ENCODE assay signal across 1 mouse cellular context in the genomic region with DNA sequence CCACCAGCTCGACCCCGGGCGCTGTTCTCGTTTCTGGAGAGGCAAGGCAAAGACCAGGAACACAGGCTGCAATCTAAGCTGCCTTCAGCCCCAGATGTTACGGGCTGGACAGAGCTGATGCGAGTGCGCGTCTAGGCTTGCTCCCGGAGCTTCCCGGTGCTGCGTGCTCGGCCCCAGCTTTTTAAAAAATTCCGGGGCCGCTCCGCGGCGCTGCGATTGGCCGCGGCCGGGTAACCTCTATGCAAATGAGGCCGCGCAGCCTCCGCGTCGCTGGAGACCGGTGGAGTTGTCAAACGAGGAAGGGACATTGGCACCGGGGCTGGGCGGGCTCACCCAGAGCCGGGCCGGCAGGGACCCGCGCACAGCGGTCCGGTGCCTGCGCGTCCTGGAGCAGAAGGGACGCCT.
TF ChIP-seq lines count a peak whose summit lies in the region.

No protein-coding gene starts in this region.

TF ChIP-seq in CH12.LX, 34 proteins besides CTCF, POLR2A, EP300 and RAD21 (continued from another document):
- TF ChIP-seq MXI1 (IDR thresholded peaks at IDR 0.05; ENCODE audit: low read depth, low read length) (peak; percentile 93), NRF1 (IDR thresholded peaks at IDR 0.05; ENCODE audit: low read depth, low read length) (peak; percentile 70), BHLHE40 (IDR thresholded peaks at IDR 0.05; ENCODE audit: low read depth, low read length) (0 out of 2 replicates have a peak, but pooled peaks have one; percentile 12), E2F4 (IDR thresholded peaks at IDR 0.05; ENCODE audit: insufficient replicate concordance, low read depth, low read length) (peak; percentile 51; the same call in 1 of the 2 replicates), NELFE (IDR thresholded peaks at IDR 0.05; ENCODE audit: low read depth, low read length) (peak; percentile 73; the same call in 1 of the 2 replicates), ETS1 (conservative IDR thresholded peaks at IDR 0.05; ENCODE audit: low read depth, low read length) (no peak), CHD2 (IDR thresholded peaks at IDR 0.05; ENCODE audit: low read length) (peak; percentile 28; the same call in 1 of the 2 replicates), ELF1 (IDR thresholded peaks at IDR 0.05; ENCODE audit: low read depth, low read length) (peak; percentile 56; the same call in 1 of the 2 replicates), TBP (conservative IDR thresholded peaks at IDR 0.05; ENCODE audit: low read depth, low read length) (0 out of 2 replicates have a peak, but pooled peaks have one; percentile 58), ZKSCAN1 (IDR thresholded peaks at IDR 0.05; ENCODE audit: borderline replicate concordance, low read depth, low read length) (no peak), SIN3A (IDR thresholded peaks at IDR 0.05; ENCODE audit: low read length) (peak; percentile 93), GABPA (IDR thresholded peaks at IDR 0.05; ENCODE audit: insufficient replicate concordance, low read depth, low read length) (no peak)
